Mouse (Mus musculus): ENCODE data around the gene Ssrp1. TPM values are rescaled to one million over a fixed set of nuclear protein-coding genes. Genes with fewer than 3 reads are reported as not detected.

Gene Ssrp1
- total RNA-seq, 1 experiment from 2014 or later: 115 TPM

- no peak for DNase-seq
Measured at GRCm38 (mm10) chr2:85036507-85037046, 457 bp upstream of the Ssrp1 start.

- DNase-seq: no peak
Measured at GRCm38 (mm10) chr2:85038336-85038735, 1.3 kb downstream of the Ssrp1 start.

GRCm38 (mm10) chr2:85043623-85044022 is 6.6 kb downstream of the Ssrp1 start:
- no peak for DNase-seq

GRCm38 (mm10) chr2:85046222-85046621 is 9.2 kb downstream of the Ssrp1 start:
- no peak for DNase-seq

GRCm38 (mm10) chr2:85047081-85047480 is 10.0 kb downstream of the Ssrp1 start:
- DNase-seq: peak; percentile 44

GRCm38 (mm10) chr2:85047596-85048167 is 10.6 kb downstream of the Ssrp1 start, which contains the start of gene Tnks1bp1:
Tnks1bp1 (plus strand) TSS chr2:85048022.
- peak; percentile 99 for DNase-seq

GRCm38 (mm10) chr2:85048168-85048751 is 11.2 kb downstream of the Ssrp1 start:
- peak; percentile 82 for DNase-seq

GRCm38 (mm10) chr2:85049277-85049676 is 12.2 kb downstream of the Ssrp1 start:
- no peak for DNase-seq

GRCm38 (mm10) chr2:85050001-85050634 is 13.1 kb downstream of the Ssrp1 start:
- DNase-seq: peak; percentile 88

GRCm38 (mm10) chr2:85050746-85051145 is 13.7 kb downstream of the Ssrp1 start:
- peak; percentile 72 for DNase-seq

GRCm38 (mm10) chr2:85053192-85053816 is 16.3 kb downstream of the Ssrp1 start:
- no peak for DNase-seq

- DNase-seq: no peak
Measured at GRCm38 (mm10) chr2:85056711-85057110, 19.7 kb downstream of the Ssrp1 start.

- DNase-seq: no peak
Measured at GRCm38 (mm10) chr2:85059677-85060076, 22.6 kb downstream of the Ssrp1 start.

- peak; percentile 91 for DNase-seq
Measured at GRCm38 (mm10) chr2:85060591-85061060, 23.6 kb downstream of the Ssrp1 start.

GRCm38 (mm10) chr2:85061107-85061541 is 24.1 kb downstream of the Ssrp1 start:
- DNase-seq: peak; percentile 81

GRCm38 (mm10) chr2:85065141-85065875 is 28.3 kb downstream of the Ssrp1 start:
- DNase-seq: no peak

GRCm38 (mm10) chr2:85066937-85067336 is 29.9 kb downstream of the Ssrp1 start:
- DNase-seq: no peak

- DNase-seq: no peak
Measured at GRCm38 (mm10) chr2:85067903-85068625, 31.0 kb downstream of the Ssrp1 start.

GRCm38 (mm10) chr2:85068626-85069025 is 31.6 kb downstream of the Ssrp1 start:
- no peak for DNase-seq

- DNase-seq: no peak
Measured at GRCm38 (mm10) chr2:85070086-85070485, 33.1 kb downstream of the Ssrp1 start.

- DNase-seq: peak; percentile 50
Measured at GRCm38 (mm10) chr2:85071921-85072320, 34.9 kb downstream of the Ssrp1 start.
